Mouse (Mus musculus) right cerebral cortex, adult 2 months (tissue): ENCODE results near the gene Timm22.

Experiments used
- DNase-seq, 2 experiments: peaks; one replicate each; pipeline ENCODE4 v3.0.0; 2021 to 2022; ENCODE audit warnings: low spot score in 2 of 2

The Timm22 gene

DNA sequence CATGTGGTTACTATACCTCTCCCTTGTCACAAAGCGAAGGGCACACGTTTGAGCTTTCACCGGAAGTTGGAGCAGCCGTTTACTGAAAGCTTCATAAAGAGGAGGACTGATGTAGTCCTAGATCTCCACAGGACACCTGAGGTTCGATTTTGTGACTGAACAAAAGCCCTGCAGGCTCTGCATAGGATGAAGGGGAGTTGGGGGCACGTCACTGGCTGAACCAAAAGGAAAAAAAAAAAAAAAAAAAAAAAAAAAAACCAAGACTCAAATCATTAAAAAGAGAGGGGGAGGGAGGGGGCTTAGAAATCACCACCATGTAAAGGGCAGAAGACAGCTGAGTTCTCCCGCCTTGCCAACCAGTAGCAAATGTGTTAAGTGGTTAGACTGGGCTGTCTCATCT lies 18.0 kb upstream of the Timm22 start:
- no peak for DNase-seq

DNA sequence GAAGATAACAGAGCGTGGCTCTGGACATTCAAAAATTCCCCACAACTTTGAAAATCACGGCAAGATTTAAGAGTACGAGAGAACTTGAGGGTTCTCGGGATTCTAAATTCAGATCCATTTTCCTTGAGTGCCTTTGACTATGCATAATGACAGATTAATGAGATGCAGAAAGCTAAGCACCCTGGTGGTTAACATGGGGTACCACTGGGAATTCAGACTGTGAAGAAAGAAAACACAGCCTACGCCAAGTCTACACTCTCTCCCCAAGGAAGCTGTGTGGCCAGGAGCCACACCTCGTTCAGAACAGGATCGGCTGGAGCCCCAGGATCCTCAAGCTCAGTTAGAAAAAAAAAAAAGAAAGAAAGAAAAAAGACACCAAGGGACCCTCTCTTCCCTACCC lies 14.2 kb upstream of the Timm22 start:
- DNase-seq: no peak

DNA sequence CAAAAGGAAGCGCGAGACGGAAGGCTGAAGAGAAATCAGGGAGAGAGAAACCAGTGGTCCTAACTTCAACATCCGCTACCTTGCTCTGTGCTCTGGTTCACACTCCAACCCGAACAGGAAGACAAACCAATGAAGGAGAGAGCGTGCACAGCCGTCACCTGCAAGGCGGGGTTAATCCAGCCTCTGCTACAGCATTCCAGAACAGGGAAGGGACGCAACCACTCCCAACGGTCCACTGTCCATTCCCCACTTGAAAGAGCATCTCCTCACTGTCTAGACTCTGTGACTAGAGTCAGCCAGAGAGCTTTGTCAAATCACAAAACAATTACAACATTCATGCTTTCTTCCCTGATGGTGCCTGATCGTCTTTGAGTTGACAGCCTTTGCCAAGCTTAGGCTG lies 13.8 kb upstream of the Timm22 start:
- DNase-seq: no peak

DNA sequence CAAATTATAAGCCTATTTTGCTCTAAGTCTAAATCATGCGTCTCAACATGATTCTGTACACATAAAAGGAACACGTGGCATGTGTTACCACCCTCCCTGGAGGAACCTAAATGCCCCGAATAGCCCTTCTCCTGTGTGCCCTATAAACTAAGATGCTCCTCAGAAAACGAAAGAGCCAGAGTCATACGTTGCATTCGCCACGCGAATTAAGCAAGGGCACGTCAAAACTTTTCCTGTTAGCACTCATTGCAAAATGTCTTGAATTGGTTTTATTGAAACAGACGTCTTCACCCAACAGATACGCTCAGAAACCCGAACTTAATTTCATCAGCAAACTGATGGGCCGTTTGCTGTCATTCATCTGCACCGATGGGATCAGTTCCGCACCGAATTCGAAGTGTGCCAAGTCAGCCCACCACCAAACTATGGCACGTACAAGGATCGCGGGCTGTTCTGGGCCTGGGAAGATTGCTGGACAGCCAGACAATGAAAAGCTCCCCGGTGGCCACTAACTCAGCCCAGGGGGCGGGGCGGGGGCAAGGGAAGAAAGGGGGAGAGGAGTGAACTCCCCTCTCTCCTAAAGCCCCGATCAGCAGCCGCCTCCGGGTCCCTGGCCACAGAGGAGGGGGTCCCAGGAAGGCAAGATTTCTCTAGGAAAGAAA lies 9.0 kb upstream of the Timm22 start:
- DNase-seq: no peak

DNA sequence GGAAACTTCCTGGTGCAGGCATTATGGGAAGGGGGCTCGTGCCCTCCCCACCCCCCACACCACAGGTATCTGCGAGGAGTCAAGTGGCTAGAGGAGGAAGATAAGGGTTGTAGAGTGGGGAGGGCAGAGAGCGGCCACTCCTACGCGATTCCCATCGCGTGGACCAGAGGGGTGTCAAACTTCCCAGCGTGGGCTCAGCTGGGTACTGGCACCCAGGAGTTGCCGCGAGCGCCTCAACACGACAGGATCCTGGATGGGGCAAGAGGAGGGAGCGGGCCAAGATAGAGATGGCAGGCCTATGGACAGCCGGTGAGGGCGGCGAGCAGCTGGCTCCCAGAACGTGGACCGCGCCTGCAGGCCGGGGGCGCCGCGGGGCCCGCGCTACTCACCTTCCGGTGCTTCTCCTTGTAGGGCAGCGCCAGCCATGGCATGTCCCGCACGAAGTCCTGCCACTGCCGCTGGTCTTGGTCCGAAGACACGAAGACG lies 8.4 kb upstream of the Timm22 start:
- no peak for DNase-seq

DNA sequence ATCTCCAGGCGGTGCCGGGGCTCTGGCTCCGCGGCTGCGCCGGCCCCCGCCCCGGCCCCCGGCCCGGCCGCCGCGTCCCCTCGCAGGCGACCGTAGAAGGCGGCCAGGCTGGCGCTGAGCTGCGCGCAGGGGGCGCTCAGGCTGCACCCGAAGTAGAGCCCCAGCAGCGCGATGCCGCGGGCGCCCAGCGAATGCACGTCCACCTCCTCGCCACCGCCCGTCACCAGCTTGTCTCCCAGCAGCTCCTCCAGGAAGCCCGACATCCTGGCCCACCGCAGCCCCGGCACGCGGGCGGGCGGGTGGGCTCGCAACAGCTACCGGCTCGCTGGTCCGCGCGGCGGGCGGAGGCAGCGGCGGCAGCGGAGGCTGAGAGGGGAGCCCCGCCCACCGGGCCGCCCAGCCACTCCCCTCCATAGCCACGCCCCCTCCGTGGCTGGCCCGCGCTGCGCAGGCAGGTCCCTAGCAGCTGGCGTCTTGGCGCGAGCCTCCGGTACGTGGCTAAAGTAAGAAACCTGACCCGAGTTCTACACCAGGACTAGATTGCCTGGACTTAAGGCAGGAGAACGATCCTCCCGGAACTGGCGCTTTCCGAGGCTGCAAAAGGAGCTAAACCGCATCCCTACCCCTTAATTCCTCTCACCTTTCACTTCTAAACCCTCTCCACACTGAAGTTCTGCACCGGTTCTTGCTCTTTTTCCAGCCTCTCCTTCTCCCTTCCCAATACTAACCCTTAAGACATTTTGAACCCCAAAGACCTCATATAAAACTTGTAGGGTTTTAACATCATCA lies 7.8 kb upstream of the Timm22 start, which contains the start of gene Nxn:
Gene Nxn, minus strand, starts transcription at position 343 of the 789 bp plus-strand sequence.
- DNase-seq: peak; percentile 73 to 79

DNA sequence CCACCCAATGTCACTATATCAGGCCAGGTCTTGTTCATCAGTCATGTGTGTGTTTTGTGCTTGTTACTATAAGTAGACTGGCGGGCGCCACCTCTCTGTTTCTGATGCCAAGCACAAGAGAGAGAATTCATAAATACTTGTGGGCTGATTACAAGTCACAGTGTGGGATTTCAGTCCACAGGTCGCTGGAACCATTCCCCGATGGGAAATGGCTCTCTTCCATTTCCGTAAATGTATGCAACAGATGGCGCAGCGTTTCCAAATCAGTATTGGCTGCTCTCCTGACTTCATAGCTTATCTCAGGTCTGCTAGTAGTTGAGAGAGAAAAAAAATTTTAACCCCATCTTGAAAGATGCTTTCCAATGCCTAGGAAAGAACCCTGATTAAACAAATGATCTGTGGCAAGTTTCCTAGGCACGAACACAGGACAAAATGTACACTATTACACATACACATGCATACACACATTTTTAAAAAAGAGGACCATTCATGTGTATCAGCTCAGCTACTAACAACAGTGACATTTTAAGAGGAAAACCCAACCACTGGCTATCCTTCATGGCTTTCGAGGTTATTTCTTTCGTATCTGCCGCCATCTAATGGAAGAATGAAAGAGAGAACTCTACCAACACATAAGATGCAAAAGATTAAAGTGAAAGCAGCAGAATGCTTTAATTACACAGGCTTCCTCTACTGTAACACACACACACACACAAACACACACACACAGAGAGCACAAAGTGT lies 7.0 kb upstream of the Timm22 start:
- no peak for DNase-seq

DNA sequence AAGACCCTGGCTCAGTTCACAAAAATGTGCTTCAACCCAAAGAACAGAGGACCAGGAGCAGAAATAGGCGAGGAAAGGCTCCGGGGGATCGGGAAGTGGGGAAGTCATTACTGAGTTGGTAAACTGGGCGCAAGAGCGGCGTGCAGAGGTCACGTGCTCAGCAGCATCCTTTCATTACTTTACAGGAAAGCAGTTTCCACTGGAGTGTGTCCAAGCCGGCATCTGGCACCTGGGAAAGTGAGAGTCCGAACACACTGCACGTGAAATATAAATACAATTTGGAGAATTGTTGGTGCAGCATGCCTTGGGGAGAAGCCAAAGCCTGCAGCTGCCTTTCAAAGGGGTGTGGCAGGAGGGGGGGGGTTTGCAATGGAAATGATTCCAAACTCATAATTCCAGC lies 5.4 kb upstream of the Timm22 start:
- DNase-seq: no peak

DNA sequence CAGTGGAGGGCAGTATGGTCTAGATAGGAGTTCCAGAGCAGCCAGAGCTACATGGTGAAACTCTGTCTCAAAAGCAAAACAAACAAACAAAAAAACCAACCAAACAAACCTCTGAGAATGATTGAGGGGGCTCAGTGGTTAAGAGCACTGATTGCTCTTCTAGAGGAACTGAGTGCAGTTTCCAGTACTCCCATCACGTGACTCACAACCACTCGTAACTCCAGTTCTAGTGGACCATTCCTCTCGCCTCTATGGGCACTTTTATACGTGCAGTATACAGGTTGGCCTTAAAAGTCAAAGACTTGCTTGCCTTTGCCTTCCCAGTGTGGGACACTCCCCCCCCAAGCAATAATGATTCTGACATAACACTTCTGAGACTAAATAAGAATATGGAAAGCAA lies 1.6 kb upstream of the Timm22 start:
- DNase-seq: no peak

DNA sequence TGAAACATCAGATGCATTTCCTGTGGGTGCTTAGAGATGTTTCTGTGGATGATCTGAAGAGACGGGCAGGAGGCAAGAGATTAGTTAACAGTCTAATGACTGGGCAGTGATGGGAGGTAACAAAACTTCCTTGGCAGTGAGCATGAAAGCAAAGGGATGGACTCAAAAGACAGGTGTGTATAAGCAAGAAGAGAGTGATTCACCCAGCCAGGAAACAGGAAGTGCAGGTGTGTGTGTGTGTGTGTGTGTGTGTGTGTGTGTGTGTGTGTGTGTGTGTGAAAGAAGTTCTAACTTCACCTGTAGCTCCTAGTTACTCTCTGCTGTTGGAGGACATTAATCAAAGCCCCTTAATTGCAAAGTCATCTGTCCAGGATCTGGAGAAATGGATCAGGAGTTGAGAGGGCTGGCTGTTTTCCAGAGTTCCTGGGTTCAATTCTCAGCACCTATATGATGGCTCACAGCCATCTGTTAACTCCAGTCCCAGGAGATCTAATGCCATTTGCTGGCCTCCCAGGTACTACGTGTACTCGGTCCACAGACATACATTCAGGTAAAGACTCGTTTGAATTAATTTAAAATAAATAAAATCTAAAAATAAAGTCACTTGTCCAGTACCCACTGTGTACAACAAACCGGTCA lies 1.0 kb upstream of the Timm22 start:
- DNase-seq: no peak

DNA sequence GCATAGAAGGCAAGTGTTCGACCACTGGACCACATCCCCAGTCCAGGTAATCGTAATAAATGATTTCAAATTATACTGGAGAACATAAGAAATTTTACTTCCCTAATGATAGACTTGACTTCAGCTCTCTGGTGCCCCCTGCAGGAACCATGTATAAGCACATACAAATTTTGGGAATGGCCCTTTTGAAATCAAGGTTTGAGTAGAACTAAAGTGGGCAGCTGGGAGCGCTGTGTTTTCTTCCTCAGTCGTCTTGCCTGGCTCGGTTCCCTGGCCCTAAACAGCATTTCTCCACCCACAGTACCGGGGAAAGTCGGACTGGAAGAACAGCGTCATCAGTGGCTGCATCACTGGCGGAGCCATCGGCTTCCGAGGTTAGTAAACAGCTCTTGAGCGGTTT lies 4.1 kb downstream of the Timm22 start:
- DNase-seq: peak; percentile 70 to 74

DNA sequence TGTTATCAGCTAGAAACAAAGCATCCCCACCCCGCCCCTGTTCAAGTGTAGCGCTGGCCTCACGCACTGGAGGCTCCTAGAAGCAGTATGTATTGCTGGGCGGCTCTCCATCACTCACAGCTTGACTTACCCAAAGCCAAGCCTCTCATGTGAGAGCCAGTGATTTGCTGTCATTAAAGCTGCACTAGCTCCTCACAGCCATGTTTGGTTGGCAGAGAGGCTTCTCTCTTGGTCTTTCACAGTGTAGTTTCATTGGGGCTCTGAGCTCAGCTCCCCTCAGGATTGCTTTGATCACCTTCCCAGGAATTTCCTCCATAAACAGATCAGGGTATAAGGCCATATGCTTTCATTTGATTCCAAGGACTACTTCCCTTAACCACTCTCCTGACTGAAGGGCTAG lies 6.5 kb downstream of the Timm22 start:
- peak in 1 of 2 experiments; percentile 5 for DNase-seq

DNA sequence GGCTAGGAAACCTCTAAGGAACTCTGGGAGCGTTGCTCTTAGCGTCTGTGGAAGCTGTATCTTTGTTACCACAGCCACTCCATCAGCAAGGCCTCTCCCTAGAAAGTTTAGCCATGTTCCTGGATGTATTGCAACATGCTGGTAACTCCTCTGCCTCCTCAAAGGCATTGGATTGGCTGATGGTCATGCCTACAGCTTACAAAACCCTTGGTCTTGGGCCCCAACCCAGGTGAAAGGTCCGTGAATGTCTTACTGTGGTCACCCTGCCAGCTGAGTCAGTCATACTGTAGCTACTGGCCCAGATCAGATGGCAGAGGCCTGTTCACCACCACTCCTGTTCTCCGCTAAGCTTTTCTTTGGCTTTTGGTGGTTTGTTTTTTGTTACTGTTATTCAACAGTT lies 8.2 kb downstream of the Timm22 start:
- no peak for DNase-seq

DNA sequence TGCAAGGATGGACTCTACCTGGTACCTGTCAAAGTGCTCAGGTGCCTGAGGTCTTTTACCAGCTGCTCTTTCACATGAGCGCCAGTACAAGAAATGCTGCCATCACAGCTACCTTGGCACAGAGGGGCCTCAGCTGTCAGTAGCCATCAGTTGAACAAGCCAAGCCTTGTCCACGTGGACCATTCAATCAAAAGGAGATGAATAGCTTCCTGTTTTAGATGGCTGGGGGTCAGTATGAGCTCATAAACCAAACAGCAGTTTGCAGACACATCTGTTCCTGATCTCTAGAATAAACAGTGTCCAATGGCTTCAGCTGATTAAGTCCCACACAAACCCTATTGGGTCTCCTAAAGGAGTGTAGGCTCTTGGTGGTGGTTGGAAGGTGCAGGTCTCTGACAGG lies 9.2 kb downstream of the Timm22 start:
- no peak for DNase-seq

DNA sequence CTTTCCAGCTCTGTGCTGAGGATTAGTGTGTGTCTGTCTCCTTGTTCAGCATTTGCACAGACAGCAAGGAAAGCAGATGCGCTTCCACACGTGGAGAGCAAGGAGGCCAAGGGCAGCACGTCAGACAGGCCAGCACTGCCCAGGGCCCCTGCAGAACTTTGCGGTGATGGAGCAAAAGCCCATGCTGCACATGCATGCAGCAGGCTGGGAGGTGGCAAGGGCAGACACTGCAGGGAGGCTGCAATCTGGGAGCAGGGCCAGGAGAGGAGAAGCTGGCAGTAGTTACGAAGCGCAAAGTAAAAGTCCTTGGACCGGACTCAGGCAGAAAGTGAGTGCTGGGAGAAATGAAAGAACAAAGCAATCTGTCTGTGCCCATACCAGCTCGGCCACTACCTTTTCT lies 11.7 kb downstream of the Timm22 start:
- peak in 1 of 2 experiments; percentile 64 for DNase-seq

DNA sequence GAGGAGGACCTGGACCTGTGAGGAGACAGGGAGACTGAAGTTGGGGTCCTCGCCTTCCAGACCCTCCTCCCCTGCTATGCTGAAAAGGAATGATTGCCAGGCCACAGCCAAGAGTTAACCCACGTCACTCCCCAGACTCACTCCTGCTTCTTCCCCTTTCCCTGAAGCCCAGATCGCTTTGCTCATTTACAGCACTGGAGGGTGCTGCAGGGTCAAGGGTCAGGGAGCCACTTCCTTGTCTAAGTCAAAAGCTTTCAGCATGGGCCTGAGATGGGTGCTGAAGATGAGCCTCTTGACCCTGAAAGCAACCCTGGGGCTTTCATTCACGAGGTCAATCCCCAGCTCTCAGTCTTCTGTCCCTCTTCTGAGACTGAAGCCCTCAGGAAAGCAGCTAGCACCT lies 12.4 kb downstream of the Timm22 start:
- DNase-seq: no peak

DNA sequence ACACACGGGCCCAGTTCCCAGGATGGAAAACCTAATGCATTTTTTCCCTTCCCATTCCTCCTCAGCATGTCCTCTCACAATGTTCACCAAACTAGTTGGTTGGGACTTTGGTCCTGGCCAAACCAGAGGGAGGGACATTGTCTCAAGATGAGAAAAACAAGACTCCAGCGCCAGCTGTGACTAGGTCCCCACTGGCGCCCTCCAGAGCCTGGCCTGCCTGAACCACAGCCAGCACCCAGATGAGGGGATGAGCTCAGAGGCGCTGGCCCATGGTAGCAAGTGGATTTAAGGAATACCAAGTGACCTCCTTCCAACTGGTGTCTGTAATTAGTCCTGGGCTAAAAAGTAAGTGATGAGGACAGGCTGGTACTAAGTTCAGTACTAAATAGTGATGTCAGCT lies 14.1 kb downstream of the Timm22 start:
- DNase-seq: no peak

DNA sequence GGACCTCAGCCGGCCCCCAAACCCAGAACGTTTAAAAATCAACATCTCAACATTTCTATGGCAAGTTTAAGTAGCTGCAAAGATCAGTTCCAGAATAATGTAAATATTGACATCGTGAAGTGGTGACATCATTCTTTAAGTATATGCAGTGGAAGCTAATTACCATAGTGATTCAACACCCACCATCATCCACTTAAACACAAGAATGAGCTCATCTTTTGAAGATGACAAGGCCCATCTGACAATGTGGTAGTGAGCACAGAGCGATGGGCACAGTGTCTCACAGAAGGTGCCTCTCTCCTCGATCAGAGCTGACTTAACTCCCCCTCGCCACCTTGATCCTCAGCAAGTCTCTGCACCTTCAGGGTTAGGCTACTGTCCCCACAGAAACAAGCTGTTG lies 19.0 kb downstream of the Timm22 start:
- DNase-seq: no peak

DNA sequence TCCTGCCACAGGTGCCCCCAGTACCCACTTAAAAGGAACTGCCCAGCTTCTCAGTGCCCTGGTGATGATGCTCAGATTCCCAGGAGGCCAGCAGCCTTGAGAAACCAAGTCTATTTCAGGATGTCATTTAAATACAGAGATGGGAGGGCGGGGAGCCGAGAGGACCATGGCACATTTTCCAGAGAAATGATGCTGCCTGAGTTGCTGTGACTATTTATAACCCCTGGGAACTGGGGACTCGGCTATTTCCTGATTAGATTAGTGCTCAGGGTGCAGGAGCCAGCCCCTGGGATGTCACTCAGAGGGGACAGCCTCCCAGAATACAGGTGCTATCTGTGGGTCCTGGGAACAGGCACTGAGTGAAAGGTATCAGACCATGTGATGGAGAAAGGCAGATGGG lies 21.0 kb downstream of the Timm22 start:
- DNase-seq: no peak

DNA sequence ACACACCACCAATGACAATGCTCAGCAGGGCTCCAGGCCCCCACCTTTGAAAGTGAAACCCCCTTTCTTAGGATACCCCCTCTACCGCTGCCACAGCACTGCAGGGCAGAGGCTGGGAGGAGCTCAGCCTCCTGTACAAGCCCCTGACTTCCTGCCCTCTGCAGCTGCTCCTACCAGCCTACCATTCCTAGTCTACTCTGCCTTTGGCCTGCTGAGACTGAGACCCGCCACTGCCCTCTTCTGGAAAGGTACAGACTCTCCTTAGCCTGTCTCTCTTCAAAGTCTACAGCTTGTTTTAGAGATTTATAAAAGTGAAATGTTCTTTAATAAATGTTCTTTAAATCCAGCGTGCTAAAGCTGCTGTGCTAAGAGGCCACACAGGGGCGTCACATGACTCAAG lies 22.3 kb downstream of the Timm22 start:
- no peak for DNase-seq

DNA sequence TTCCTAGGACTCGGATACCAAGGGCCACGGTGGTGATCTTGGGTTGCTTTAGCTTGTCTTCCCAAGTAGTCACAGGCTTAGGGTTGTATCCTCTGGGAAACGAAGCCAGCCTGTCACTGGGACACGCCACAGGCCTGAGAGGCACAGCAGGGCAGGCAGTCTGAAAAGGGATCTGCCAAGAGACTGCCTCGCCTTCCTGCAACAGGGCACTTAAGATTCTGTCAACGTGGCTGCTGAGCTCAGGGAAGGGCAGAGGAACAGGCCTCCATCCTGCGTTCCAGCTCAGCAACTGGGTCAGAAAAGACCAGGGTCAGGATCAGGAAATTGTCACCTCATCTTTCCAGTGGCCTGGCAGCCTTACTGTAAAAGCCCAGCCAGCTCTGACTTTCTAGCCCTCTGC lies 22.8 kb downstream of the Timm22 start:
- DNase-seq: no peak

DNA sequence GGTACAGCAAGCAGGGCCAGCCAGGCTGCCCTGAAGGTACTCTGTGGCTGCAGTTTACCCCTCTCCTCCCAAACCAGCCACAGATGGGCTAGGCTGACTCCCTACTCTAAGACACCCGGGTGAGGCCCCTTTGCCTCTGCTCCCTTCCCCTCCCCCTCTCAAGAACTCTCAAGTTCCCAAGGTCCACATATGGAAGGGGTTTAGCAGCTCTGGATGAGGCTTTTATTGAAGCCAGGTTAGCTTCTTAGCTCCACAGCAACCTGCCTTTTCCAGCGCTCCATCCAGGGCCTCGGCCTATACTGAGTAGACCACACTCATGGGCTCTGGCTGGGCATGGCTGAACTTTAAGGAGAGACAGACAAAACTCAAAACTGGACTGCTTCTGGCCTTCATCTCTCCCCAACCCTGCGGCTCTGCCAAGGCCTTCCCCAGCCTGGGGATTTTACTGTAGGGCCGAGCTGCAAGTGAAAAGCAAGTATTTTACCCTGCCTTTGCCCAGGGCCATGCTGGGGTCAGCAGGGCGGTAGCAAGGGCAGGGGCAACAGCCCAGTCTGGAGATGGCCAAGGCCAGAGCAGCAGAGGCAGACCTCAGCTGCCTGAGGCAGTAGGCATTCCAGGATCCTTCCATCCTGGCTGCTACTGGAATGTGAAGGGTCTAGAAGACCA lies 23.3 kb downstream of the Timm22 start:
- DNase-seq: no peak
